Mouse (Mus musculus): Measurements from ENCODE around the gene Catsperg2. TPM values are rescaled to one million over a fixed set of nuclear protein-coding genes. Genes with fewer than 3 reads are reported as not detected.
A peak's percentile ranks its signal among the peaks of the same experiment; 100 is the strongest.
"Not testable (repeated sequence)": the region's sequence is repeated elsewhere in the genome, so short reads cannot be mapped to it uniquely, and the experiment has no call there.

Gene Catsperg2
- total RNA-seq (2021): not detected
- long read RNA-seq, experiment 1: 0 reads
- long read RNA-seq, experiment 2: 0 reads

- H3K27ac ChIP-seq; H3K4me3 ChIP-seq; DNase-seq; intact Hi-C loops (cut with DNase I): not testable (repeated sequence)
Measured at GRCm38 (mm10) chr7:29726860-29727259, at the start of gene Catsperg2. Gene Catsperg2 (minus strand): TSS chr7:29727032.

GRCm38 (mm10) chr7:29776568-29776967, 49.7 kb upstream of the Catsperg2 start:
- H3K4me3 ChIP-seq: no peak overlapping the region
- no peak for TF ChIP-seq CTCF (IDR thresholded peaks at IDR 0.05)
- H3K27ac ChIP-seq: no peak overlapping the region
- intact Hi-C loops (cut with DNase I): no loop called here
- DNase-seq: no peak

- H3K27ac ChIP-seq: peak overlapping the region; percentile 43; the same call in 1 of the 2 replicates
- intact Hi-C loops (cut with DNase I): no loop called here
- no peak for TF ChIP-seq CTCF (IDR thresholded peaks at IDR 0.05)
- no peak for DNase-seq
- no peak overlapping the region for H3K4me3 ChIP-seq
Measured at GRCm38 (mm10) chr7:29774371-29774770, 47.5 kb upstream of the Catsperg2 start.

GRCm38 (mm10) chr7:29773503-29773902, 46.7 kb upstream of the Catsperg2 start:
- intact Hi-C loops (cut with DNase I): no loop called here
- TF ChIP-seq CTCF (IDR thresholded peaks at IDR 0.05): no peak
- Histone ChIP-seq H3K27ac (peak overlapping the region; percentile 43; the same call in 1 of the 2 replicates), H3K4me3 (no peak overlapping the region)
- no peak for DNase-seq

- intact Hi-C loops (cut with DNase I): loop anchor here (2.0 to 5.0 kb wide), 3 partner anchors 48 to 138 kb away; partner anchors contain the start of genes Zfp27, Zfp420 and Zfp790
- no peak for DNase-seq
- H3K27ac ChIP-seq: peak overlapping the region; percentile 93
- TF ChIP-seq CTCF (IDR thresholded peaks at IDR 0.05): no peak
- H3K4me3 ChIP-seq: peak overlapping the region; percentile 80
Measured at GRCm38 (mm10) chr7:29768980-29769379, 42.1 kb upstream of the Catsperg2 start.

GRCm38 (mm10) chr7:29768090-29768900, 41.5 kb upstream of the Catsperg2 start, which contains the start of gene Zfp84:
Gene Zfp84 (plus strand): TSS chr7:29768552.
- DNase-seq: peak; percentile 87
- intact Hi-C loops (cut with DNase I): loop anchor here (2.0 to 5.0 kb wide), 3 partner anchors 49 to 139 kb away; partner anchors contain the start of genes Zfp27, Zfp420 and Zfp790
- no peak for TF ChIP-seq CTCF (IDR thresholded peaks at IDR 0.05)
- Histone ChIP-seq H3K4me3 (peak within 1 kb of the TSS; percentile 80), H3K27ac (peak within 1 kb of the TSS; percentile 93)

GRCm38 (mm10) chr7:29767058-29767686, 40.3 kb upstream of the Catsperg2 start:
- DNase-seq: peak; percentile 84
- H3K27ac ChIP-seq: peak overlapping the region; percentile 93
- intact Hi-C loops (cut with DNase I): loop anchor here (5.0 kb wide), 1 partner anchor 90 kb away; the partner anchor contains the start of gene Zfp420
- TF ChIP-seq CTCF (IDR thresholded peaks at IDR 0.05): no peak
- peak overlapping the region; percentile 80 for H3K4me3 ChIP-seq

GRCm38 (mm10) chr7:29764702-29765101, 37.9 kb upstream of the Catsperg2 start:
- intact Hi-C loops (cut with DNase I): loop anchor here (5.0 kb wide), 1 partner anchor 93 kb away; the partner anchor contains the start of gene Zfp420
- no peak for TF ChIP-seq CTCF (IDR thresholded peaks at IDR 0.05)
- Histone ChIP-seq H3K4me3 (no peak overlapping the region), H3K27ac (no peak overlapping the region)
- DNase-seq: no peak

- DNase-seq: no peak
- Histone ChIP-seq H3K27ac (no peak overlapping the region), H3K4me3 (no peak overlapping the region)
- no peak for TF ChIP-seq CTCF (IDR thresholded peaks at IDR 0.05)
- intact Hi-C loops (cut with DNase I): no loop called here
Measured at GRCm38 (mm10) chr7:29760476-29760875, 33.6 kb upstream of the Catsperg2 start.

GRCm38 (mm10) chr7:29742258-29742657, 15.4 kb upstream of the Catsperg2 start:
- H3K4me3 ChIP-seq: no peak overlapping the region
- H3K27ac ChIP-seq: no peak overlapping the region
- no peak for TF ChIP-seq CTCF (IDR thresholded peaks at IDR 0.05)
- no peak for DNase-seq
- intact Hi-C loops (cut with DNase I): no loop called here

GRCm38 (mm10) chr7:29728055-29728454, 1.2 kb upstream of the Catsperg2 start:
- H3K27ac ChIP-seq: no peak overlapping the region
- no peak overlapping the region for H3K4me3 ChIP-seq
- DNase-seq: no peak
- intact Hi-C loops (cut with DNase I): no loop called here
- peak; percentile 30; the same call in 1 of the 2 replicates for TF ChIP-seq CTCF (IDR thresholded peaks at IDR 0.05)

GRCm38 (mm10) chr7:29725461-29726142, 1.2 kb downstream of the Catsperg2 start:
- H3K4me3 ChIP-seq; H3K27ac ChIP-seq; DNase-seq; intact Hi-C loops (cut with DNase I): not testable (repeated sequence)

- intact Hi-C loops (cut with DNase I); H3K4me3 ChIP-seq; DNase-seq; H3K27ac ChIP-seq: not testable (repeated sequence)
Measured at GRCm38 (mm10) chr7:29708891-29709290, 17.9 kb downstream of the Catsperg2 start.

GRCm38 (mm10) chr7:29695231-29695630, 31.6 kb downstream of the Catsperg2 start:
- DNase-seq; H3K4me3 ChIP-seq; intact Hi-C loops (cut with DNase I); H3K27ac ChIP-seq: not testable (repeated sequence)

Data from gastrocnemius, adult 2 months (tissue).